Mouse (Mus musculus) spleen, adult 2 months (tissue): ENCODE data around the gene Agbl4.

Source experiments
- CTCF ChIP-seq: fragments of 200-500 bp; IDR thresholded peaks from 2 replicates; pipeline ENCODE4 v1.5.1; 2011; ENCODE audit warnings: mild to moderate bottlenecking, inconsistent platforms; ENCODE audit not compliant: insufficient read depth, insufficient read length, insufficient replicate concordance; ENCODE audit errors: extremely low read depth
- POLR2A ChIP-seq: fragments of 200-500 bp; IDR thresholded peaks from 2 replicates; pipeline ENCODE4 v1.6.1; 2011; ENCODE audit warnings: low read depth, low read length, inconsistent platforms

DNA sequence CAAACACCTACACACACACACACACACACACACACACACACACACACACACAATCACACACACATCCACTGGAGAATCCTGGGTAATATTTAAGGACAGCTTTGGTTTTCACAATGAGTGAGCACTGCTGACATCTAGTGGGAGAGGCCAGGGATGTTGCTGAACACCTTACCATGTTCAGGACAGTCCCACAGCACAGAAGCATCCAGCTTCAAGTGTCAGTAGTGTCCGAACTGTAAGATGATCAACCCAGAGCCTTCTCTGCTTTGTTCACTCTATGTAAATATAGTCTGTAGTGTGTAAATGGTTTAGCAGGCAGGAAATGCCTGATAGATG lies 1248.3 kb downstream of the Agbl4 start:
- TF ChIP-seq CTCF (no peak), POLR2A (no peak)
